Mouse (Mus musculus) small intestine, adult 2 months (tissue): Measurements from ENCODE around the gene March6. TPM values are rescaled to one million over a fixed set of nuclear protein-coding genes. Genes with fewer than 3 reads are reported as not detected.

ENCODE experiments used
- H3K27ac ChIP-seq: fragments of 200-500 bp; 2 replicates; pipeline ENCODE4 v1.5.1; 2012; ENCODE audit warnings: low read depth, low read length, control low read depth, inconsistent platforms; ENCODE audit not compliant: insufficient read depth
- H3K27me3 ChIP-seq: fragments of 200-500 bp; 2 replicates; pipeline ENCODE4 v1.6.1; 2012; ENCODE audit warnings: mild to moderate bottlenecking, moderate library complexity, low read length, inconsistent platforms; ENCODE audit not compliant: control insufficient read depth, insufficient read depth
- H3K36me3 ChIP-seq: fragments of 200-500 bp; 2 replicates; pipeline ENCODE4 v1.6.1; 2012; ENCODE audit warnings: mild to moderate bottlenecking, low read length, control low read depth, inconsistent platforms; ENCODE audit not compliant: control insufficient read depth, insufficient read depth
- H3K4me1 ChIP-seq: fragments of 200-500 bp; 2 replicates; pipeline ENCODE4 v1.6.1; 2012; ENCODE audit warnings: low read length, inconsistent platforms, mixed read lengths; ENCODE audit not compliant: control insufficient read depth, insufficient read depth, insufficient read length
- H3K4me3 ChIP-seq: fragments of 200-500 bp; 2 replicates; pipeline ENCODE4 v1.5.1; 2012; ENCODE audit warnings: low read depth, mild to moderate bottlenecking, control low read depth, inconsistent platforms, low read length, moderate library complexity
- CTCF ChIP-seq: fragments of 200-500 bp; IDR thresholded peaks from 2 replicates; pipeline ENCODE4 v1.5.1; 2012; ENCODE audit warnings: low read depth, mild to moderate bottlenecking, control low read depth, inconsistent platforms, low read length, moderate library complexity, mixed read lengths; ENCODE audit not compliant: insufficient replicate concordance, insufficient read length; ENCODE audit errors: extremely low read depth
- POLR2A ChIP-seq: fragments of 200-500 bp; IDR thresholded peaks from 2 replicates; pipeline ENCODE4 v1.6.1; 2012; ENCODE audit warnings: low read depth, mild to moderate bottlenecking, control low read depth, inconsistent platforms, low read length, moderate library complexity
- WGBS: fragments of 180-500 bp; shearing (Covaris S2); methylation state at CpG from one replicate; pipeline ENCODE4 v1.1.7; 2018; 5-methylcytosine and 5-hydroxymethylcytosine counted together
- polyA plus RNA-seq: library from polyadenylated mRNA; depleted of rRNA; stranded (reverse); fragments of >200 nt; gene quantifications from 2 replicates; pipeline ENCODE4 v1.2.3, GENCODE M21; 2012; rRNA removed

The March6 gene
- polyA plus RNA-seq, 1 experiment, result 18.1 TPM

GRCm38 (mm10) chr15:31414179-31414898 is 116.5 kb downstream of the March6 start:
- TF ChIP-seq POLR2A (no peak), CTCF (no peak)
- WGBS, result 51% methylated on average over 6 of the region's 6 CpGs
- no peak overlapping the region for H3K27ac ChIP-seq
- no peaks in the 10 kb centered on the region for H3K27me3 ChIP-seq
- no peak overlapping the region for H3K4me3 ChIP-seq
- H3K4me1 ChIP-seq, result 0 out of 2 replicates have a peak, but pooled peaks cover 3% of the 10 kb centered on the region
- H3K36me3 ChIP-seq, result no peaks in the 10 kb centered on the region

GRCm38 (mm10) chr15:31413662-31414061 is 117.2 kb downstream of the March6 start:
- H3K27me3 ChIP-seq, result no peaks in the 10 kb centered on the region
- 85% methylated on average over 6 of the region's 6 CpGs for WGBS
- H3K4me3 ChIP-seq, result no peak overlapping the region
- no peaks in the 10 kb centered on the region for H3K36me3 ChIP-seq
- TF ChIP-seq POLR2A, result no peak
- TF ChIP-seq CTCF, result no peak
- 0 out of 2 replicates have a peak, but pooled peaks cover 3% of the 10 kb centered on the region for H3K4me1 ChIP-seq
- H3K27ac ChIP-seq, result no peak overlapping the region

GRCm38 (mm10) chr15:31412933-31413332 is 117.9 kb downstream of the March6 start:
- Histone ChIP-seq H3K36me3 (no peaks in the 10 kb centered on the region), H3K4me3 (no peak overlapping the region), H3K27ac (no peak overlapping the region), H3K27me3 (no peaks in the 10 kb centered on the region), H3K4me1 (0 out of 2 replicates have a peak, but pooled peaks cover under 1% of the 10 kb centered on the region)
- 16% methylated on average over 3 of the region's 3 CpGs for WGBS
- TF ChIP-seq POLR2A, result no peak
- no peak for TF ChIP-seq CTCF

- TF ChIP-seq CTCF (no peak), POLR2A (no peak)
- H3K4me1 ChIP-seq, result no peaks in the 10 kb centered on the region; the same call in 1 of the 2 replicates
- WGBS, result 68% methylated on average over 6 of the region's 6 CpGs
- no peaks in the 10 kb centered on the region for H3K36me3 ChIP-seq
- H3K27ac ChIP-seq, result no peak overlapping the region
- no peaks in the 10 kb centered on the region for H3K27me3 ChIP-seq
- no peak overlapping the region for H3K4me3 ChIP-seq
These were observed 118.4 kb downstream of the March6 start for GRCm38 (mm10) chr15:31412436-31412835.

GRCm38 (mm10) chr15:31407490-31407889 is 123.4 kb downstream of the March6 start:
- 21% methylated on average over 4 of the region's 4 CpGs for WGBS
- Histone ChIP-seq H3K27me3 (no peaks in the 10 kb centered on the region), H3K36me3 (no peaks in the 10 kb centered on the region), H3K4me1 (no peaks in the 10 kb centered on the region; the same call in 1 of the 2 replicates), H3K4me3 (no peak overlapping the region), H3K27ac (no peak overlapping the region)
- TF ChIP-seq CTCF (no peak), POLR2A (no peak)

GRCm38 (mm10) chr15:31406881-31407280 is 124.0 kb downstream of the March6 start:
- Histone ChIP-seq H3K36me3 (no peaks in the 10 kb centered on the region), H3K4me1 (no peaks in the 10 kb centered on the region; the same call in 1 of the 2 replicates), H3K27ac (no peak overlapping the region), H3K27me3 (no peaks in the 10 kb centered on the region), H3K4me3 (no peak overlapping the region)
- TF ChIP-seq POLR2A (no peak), CTCF (no peak)
- WGBS, result 64% methylated on average over 5 of the region's 5 CpGs

Other genes with a start within 250 kb of the March6 start
- gene Ankrd33b, start 163.3 kb downstream of the March6 start, polyA plus RNA-seq, result 0.52 and 0.65 TPM in 2 replicates
- 0.22 TPM in 1 of 2 replicates, not detected in the other for gene Ropn1l, start 77.3 kb downstream of the March6 start, polyA plus RNA-seq
- gene Cmbl, start 34.3 kb upstream of the March6 start, polyA plus RNA-seq, result 56.5 and 140 TPM in 2 replicates
- 30.4 and 38.8 TPM in 2 replicates for gene Cct5, start 70.8 kb upstream of the March6 start, polyA plus RNA-seq
- 2.4 and 4.0 TPM in 2 replicates for gene Fam173b, start 70.8 kb upstream of the March6 start, polyA plus RNA-seq